Mouse (Mus musculus) hematopoietic stem cell, adult 5-6 weeks (primary cell): ENCODE measurements around the gene Aktip. TPM values are rescaled to one million over a fixed set of nuclear protein-coding genes. Genes with fewer than 3 reads are reported as not detected.

ENCODE experiments used
- ATAC-seq, 2 experiments: fragments of 125-278 bp in 1 of 2; replicated peaks in 1 of 2; 2 replicates each; pipeline ENCODE4 v1.8.0; 2016 to 2017; ENCODE audit warnings: inconsistent platforms in 2 of 2, mild to moderate bottlenecking in 2 of 2, moderate number of reproducible peaks in 2 of 2, low read depth in 1 of 2, moderate TSS enrichment in 1 of 2; ENCODE audit not compliant: low FRiP score in 2 of 2, poor library complexity in 2 of 2, severe bottlenecking in 2 of 2, insufficient read depth in 1 of 2, low TSS enrichment in 1 of 2
- total RNA-seq: library from RNA; stranded (forward); fragments of 172-1452, 232-1000 nt; gene quantifications from 2 replicates; pipeline ENCODE4 v1.2.3, GENCODE M21; 2017

The Aktip gene
- total RNA-seq, 1 experiment from 2014 or later, result 21.3 TPM

GRCm38 (mm10) chr8:91089601-91090000 is 110.2 kb downstream of the Aktip start:
- no peak for ATAC-seq

DNA sequence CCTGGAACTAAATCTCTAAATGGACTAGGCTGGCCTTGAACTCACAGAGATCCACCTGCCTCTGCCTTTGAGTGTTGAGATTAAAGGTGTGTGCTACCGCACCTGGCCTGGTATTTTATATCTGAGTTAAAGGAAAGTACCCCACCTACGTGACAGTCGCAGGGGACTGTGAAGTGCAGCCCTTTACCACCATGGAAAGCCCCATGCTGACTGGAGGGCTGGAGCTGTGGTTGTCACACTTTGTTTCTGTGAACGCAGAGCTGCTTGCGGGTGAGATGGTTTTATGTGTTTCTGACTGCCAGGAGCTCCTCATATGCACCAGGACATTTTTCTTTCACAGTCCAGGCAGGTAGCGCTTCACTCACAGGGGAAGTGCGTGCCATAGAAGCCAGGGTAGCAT is 111.3 kb downstream of the Aktip start:
- ATAC-seq, result no peak

DNA sequence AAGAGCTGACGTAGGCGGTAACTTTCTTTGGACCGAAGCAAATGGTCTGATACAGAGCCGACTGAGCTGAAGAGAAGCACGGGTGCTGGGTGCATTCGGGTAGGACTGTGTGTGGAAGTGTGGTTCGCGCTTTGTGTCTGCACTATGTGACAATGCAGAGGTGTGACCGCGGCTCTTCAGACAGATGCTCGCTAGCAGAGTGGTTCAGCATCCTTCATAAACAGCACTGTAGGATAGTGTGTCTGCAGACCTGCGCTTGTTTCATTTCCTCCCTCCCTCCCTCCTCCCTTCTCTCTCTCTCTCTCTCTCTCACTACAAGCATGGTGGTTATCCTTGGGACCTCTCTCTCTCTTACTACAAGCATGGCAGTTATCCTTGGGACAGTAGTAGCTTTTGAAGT is 117.3 kb downstream of the Aktip start:
- ATAC-seq, result peak in 1 of 2 experiments; percentile 9; a peak in 1 of 4 replicates

DNA sequence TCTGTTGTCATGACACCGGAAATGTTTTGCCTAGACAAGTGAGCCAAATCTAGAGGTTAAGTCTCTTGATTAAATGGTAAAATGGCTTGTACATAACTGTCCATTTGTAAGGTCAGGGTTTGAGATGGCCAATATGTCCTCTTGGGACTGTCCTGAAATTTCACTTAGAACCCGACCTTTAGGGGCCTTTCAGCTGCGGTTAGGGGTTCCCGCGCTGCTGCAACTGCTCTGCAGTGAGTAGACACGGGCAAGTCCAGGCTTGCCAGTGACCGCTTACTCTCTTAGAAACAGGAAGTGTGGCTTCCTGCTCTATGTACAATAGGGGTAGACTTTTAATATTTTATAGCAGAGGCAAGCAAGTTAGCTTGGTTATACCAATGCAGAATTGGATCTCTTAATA is 117.9 kb downstream of the Aktip start:
- ATAC-seq, result peak; percentile 72 to 76; a peak in 3 of 4 replicates

- ATAC-seq, result no peak
These were observed 120.1 kb downstream of the Aktip start for GRCm38 (mm10) chr8:91079678-91080077.

- ATAC-seq, result peak; percentile 74 to 82
These were observed 122.5 kb downstream of the Aktip start for GRCm38 (mm10) chr8:91077077-91077867.

DNA sequence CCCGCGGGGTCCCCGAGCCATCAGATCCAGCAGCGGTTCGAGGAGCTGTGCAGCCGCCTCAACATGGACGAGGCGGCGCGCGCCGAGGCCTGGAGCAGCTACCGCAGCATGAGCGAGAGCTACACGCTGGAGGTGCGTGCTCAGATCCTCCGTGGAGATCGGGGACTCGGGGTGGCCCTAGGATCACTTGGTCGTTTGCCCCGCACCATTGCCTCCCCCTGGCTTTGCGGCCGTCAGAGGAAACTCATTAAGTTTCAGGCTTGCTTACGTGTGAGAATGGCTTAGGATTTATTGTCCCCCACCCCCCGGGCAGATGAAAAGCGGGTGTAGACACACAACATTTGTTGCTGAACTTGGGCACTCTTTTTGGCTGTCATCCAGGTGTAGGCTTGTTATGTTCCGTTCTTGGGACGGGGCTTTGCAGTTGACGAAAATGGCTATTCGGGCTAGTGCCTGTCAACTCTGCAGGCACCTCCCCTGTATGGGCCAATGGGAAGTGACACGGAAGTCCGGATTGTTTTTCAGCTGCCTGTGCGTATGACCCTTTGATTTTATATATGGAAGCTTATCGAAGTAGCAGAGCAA is 129.4 kb downstream of the Aktip start:
- ATAC-seq, result peak; percentile 90 to 91

DNA sequence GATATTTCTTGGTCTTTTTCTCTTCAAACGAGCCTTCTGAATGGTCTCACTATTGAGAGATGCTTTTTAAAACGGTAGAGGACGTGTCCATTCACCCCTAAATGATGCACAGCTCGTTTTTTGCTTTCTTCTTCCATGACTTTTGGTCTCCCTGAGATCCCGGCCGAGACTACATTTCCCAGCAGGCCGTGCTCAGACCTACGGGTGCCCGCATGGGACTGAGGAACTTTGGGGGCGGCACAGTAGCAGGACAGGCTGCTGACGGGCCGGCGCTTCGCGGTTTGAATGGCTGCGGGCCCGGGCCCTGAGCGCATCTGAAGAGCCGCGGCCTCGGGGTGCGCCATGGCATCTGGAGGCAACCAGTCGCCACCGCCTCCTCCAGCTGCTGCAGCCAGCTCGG is 129.9 kb downstream of the Aktip start, which contains the start of gene Rbl2:
Gene Rbl2, plus strand, starts transcription at position 224 of the 400 bp plus-strand sequence.
- ATAC-seq, result peak; percentile 88 to 94

GRCm38 (mm10) chr8:91069407-91069806 is 130.4 kb downstream of the Aktip start:
- 0 out of 4 replicates have a peak, but pooled peaks of 1 of the 2 experiments have one; percentile 9 for ATAC-seq

DNA sequence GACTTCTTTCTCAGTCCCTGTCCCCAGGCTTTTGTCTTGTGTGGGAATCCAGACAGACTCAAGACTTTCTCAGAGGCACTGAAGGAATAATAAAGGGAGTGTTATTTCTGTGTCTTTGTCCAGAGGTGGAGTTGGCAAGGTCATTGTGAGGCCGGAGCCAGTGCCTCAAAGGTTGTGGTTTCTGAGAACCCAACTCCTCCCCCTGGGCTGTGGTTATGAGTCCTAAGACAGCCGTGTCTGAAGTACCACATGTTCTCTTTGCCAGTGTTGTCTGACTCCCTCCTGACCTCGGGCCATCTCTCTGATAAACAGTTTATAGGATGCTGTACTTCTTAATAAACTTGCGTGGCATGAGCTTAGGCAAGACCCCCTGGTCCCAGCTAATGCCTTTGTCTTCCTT is 134.6 kb downstream of the Aktip start:
- ATAC-seq, result peak; percentile 60 to 65

Other genes with a start within 250 kb of the Aktip start
- 81.7 and 107 TPM in 2 replicates for gene Rbl2, start 129.9 kb downstream of the Aktip start, total RNA-seq
- 10.6 and 12.4 TPM in 2 replicates for gene Rpgrip1l, start 113.3 kb upstream of the Aktip start, total RNA-seq
- gene Fto, start 113.5 kb upstream of the Aktip start, total RNA-seq, result 47.8 and 62.9 TPM in 2 replicates